Mouse (Mus musculus): ENCODE results near the gene Grik4. TPM values are rescaled to one million over a fixed set of nuclear protein-coding genes. Genes with fewer than 3 reads are reported as not detected.

Gene Grik4
- total RNA-seq, 4 experiments from 2014 or later = 48.5 to 59.1 (median 53.3) TPM

DNA sequence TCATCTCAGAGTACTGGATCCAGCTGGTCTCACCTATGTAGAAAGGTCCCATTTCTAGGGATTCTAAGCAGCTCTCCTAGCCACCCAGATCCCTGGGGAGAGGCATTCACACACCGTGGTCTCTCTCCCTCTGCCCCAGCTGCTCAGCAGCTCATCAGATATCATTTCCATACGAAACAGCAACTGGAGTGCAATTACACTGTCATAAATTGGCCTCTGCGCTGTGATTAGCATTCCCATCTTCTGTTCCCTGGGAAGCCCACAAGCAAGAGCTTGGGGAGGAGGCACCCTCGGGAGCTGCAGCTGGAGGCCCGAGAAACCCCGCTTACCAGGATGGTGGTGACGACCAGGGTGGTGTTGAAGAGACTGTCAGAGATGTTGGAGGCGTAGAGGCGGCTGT lies 346.8 kb downstream of the Grik4 start:
- DNase-seq (ENCODE audit: low spot score in 2 of 2) = no peak

DNA sequence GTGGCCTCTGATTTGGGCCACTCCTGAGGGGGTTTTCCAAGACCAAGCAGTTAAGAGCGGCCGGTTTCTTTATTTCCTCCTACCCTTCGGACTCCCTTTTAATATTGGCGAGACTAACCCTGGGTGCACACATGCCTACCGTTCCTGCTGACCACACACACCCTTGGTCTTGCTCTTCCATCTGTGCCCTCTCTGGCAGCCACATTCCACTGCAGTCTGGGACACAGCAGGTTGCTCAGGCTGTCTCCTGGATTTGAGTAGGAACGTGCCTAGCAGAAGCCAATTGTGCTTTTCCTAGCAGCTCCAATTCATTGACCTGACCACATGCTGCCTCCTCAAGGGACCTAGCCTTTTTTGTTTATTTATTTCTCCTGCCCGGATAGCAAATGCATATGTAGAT lies 365.8 kb downstream of the Grik4 start:
- no peak for DNase-seq (ENCODE audit: low spot score in 2 of 2)

DNA sequence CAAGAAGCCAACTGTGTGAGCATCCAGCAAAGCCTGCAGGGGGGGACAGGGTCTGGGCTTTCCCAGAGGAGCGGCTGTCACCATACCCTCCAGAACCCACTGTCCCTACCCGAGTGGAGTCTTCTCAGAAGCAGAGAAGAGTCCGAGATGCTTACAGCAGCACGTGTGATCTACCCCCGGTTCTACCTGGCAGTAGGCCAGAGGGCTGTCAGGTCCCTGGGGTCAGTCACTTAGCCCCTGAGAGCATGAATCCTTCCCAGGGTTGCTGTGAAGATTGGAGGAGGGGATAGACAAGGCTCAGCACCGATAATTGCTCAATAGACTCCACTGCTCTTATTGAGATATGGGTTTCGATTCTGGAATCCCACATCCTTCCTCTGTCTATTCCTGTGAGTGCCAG lies 366.2 kb downstream of the Grik4 start:
- no peak for DNase-seq (ENCODE audit: low spot score in 2 of 2)

DNA sequence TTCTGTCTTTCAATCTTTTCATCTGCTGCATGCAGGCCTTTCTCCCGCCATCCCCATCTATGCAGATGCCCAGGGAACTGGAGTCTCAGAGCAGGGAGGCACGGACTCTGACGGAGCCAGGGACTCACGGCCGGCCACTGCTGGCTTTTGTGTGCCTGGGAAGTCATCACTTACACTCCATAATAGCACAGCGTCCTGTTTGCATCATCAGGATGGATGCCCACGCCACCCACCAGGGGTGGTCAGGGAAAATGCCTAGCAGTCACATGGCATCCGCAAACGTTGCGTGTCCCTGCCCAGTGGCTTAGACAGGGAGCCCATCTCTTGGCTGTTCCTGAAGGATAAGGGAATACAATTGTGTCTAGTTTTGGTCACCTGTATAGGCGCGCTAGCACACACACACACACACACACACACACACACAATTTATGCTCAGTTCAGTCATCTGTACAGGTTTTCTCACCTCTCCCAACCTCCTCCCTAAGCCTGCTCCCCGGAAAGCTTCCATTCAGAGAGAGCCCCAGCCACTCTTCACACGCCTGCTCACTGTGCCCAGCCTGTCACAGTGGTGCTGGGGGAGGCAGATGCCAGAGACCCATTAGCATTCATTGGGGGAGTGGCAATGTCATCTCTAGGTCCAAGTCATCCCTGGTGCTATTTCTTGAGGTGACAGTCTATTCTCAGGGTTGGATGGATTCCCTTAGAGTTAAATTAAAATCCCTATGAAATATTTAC lies 370.5 kb downstream of the Grik4 start:
- DNase-seq (ENCODE audit: low spot score in 2 of 2) = no peak

DNA sequence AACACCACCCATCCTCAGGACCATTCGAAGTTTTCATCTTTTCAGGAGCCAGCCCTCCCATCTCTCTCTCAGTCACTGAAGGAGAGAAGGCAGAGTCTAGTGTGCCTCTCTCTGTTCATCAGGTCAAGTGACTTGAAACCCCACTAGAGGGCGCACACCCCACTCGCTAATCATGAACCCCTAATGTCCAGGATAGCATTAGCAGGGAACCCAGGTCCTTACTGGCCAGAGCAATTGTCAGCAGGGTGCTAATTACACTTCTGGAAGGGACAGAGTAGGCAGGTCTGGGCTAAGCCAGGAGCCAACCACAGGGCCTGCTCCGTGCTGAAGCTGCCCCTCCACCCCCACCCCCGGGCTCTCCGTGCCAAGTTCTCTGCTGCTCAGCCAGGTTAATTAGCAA lies 371.1 kb downstream of the Grik4 start:
- peak; percentile 71 to 75 for DNase-seq (ENCODE audit: low spot score in 2 of 2)

DNA sequence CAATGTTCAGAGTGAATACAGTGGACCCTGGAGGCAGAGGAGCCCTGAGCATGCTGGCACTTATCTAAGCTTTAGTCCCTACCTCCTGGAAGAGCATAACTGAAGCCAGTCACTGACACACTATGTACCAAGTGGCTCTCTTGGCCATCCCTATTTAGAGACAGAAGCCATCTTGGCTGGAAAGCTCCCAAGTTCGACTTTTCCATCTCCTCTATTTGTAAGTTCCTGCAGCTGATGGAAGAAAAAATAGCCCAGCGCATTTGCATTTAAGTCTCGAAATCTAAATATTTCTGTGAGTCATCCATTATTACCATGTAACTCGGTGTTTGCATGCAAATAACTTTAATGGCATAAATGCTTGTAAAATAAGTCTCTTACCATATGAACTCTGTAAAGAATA lies 378.4 kb downstream of the Grik4 start:
- DNase-seq (ENCODE audit: low spot score in 2 of 2) = no peak

DNA sequence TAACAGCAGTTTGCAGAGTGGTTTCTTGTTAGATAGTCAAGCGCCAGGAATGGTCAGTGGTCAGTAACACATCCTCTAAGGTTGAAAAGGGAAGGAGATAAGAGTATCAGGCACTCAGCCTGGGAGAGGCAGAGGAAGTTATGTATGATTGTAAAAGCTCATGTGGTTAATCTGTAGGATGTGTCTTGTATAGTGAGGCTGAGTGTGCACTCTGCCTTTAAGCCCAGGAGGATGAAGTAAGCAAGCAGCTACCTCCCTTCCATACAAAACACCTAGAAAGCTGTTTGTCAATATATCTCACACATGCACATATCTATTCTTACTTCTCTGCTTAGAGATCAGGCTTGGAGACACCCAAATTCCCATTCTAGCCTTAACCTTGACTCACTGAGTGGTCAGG lies 389.1 kb downstream of the Grik4 start:
- no peak for DNase-seq (ENCODE audit: low spot score in 2 of 2)

DNA sequence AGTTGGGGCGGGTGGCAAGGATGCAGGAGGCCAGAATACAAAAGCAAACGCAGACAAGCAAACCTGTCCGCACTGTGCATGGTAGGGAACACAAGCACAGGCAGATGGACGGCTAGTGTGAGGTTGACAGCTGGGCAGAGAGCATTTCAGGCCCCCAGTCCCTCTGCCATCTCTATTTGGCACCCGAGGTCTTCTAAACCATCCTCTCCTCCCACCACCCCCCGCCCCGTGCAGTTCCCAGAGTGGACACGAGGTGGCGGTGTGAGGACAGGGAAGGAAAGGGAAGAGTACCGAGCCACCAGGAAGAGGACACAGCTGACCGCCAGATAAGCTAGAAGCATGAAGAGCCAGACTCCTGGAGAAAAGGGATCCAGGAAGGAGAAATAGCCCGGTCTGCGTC lies 394.2 kb downstream of the Grik4 start:
- DNase-seq (ENCODE audit: low spot score in 2 of 2) = peak; percentile 56 to 66

DNA sequence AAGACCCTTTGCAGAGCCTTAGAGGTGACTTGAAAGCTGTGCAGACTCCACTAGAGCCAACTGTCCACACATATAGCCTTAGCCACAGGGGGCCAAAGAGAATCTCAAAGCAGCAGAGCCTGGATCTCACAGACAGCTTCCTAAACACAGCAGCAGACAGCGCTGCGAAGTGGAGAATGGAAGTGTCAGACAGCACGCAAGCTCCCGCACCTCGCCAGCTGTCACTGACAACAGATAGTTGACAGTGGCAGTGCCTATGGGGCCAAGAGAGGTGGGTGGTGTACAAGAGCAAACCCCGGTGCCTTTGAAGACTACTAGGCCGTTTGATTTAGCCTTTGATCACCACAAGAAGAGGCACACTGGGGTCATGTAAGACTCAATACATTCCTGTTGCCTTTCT lies 395.3 kb downstream of the Grik4 start:
- DNase-seq (ENCODE audit: low spot score in 2 of 2) = no peak

DNA sequence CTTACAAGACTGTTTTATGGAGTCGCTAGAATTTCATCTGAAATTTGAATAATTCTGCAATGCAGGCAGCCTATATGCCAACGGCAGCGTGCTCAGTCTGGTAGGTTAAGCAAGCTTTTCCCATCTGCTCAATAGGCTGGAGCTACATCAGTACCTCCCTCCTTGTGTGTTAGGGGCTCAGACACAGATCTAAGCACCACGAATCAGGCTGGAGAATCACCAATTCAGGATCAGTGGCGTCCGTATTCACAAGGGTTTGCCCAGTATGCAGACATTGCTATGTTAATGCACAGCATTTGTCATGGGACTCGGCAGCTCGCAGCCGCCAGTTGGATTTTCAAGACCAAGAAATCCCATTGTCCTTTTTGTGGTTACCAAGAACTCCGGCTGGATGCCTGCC lies 399.8 kb downstream of the Grik4 start:
- no peak for DNase-seq (ENCODE audit: low spot score in 2 of 2)

DNA sequence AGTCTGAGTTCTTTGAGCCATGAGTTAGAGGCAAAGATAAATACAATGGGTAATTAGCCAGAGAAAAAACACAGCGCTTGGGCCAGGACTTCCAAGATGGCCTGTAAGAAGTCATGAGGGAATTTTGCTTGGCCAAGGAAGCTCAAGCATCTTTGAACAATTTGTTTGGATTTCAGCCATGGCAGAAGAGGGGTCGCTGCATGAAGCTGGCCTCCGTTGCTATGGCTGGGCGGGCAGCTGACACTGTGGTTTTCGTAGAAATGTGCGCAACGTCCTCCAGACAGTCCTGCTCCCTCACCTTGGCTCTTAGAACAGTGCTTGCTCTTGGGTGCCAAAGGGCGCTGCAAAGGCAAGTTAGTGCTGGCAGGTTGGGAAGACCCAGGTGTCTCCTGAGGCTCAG lies 410.8 kb downstream of the Grik4 start:
- DNase-seq (ENCODE audit: low spot score in 2 of 2) = no peak

DNA sequence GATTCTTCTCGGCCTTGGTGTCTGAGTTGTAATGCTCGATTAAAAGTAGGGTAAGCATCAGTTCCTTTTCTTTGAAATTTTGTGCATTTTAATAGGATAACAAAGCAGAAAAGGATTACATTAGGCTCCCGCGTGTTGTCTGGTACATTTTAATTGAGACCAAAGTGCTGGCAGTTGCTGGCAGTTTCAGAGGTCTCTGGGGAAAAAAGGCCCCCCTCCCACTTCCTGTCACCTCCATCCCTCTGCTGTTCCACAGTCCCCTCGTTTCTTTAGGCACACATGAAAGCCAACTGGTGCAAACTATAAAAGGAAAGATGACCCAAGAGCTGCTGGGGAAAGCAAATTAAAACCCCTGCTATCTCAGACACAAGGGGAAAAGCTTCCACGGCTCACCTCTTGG lies 411.3 kb downstream of the Grik4 start:
- DNase-seq (ENCODE audit: low spot score in 2 of 2) = no peak

DNA sequence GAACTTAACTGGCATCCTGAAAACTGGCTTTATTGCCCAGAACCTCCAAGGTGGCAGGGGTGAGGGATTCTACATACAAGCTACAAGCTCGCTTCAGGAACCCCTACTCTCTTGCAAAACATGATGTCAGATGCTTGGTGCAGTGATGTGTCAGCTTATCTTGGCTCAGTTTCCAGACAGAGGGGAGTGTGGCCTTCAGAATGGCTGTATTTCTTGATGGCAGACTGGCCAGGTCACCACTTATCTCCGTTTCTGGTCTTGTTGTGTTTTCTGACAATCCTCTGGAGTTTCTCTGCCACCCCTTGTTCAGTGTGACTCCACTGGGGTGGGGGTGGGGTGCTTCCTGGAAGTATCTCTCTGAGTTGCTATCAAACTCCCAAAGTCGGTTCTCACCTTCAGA lies 412.3 kb downstream of the Grik4 start:
- no peak for DNase-seq (ENCODE audit: low spot score in 2 of 2)

DNA sequence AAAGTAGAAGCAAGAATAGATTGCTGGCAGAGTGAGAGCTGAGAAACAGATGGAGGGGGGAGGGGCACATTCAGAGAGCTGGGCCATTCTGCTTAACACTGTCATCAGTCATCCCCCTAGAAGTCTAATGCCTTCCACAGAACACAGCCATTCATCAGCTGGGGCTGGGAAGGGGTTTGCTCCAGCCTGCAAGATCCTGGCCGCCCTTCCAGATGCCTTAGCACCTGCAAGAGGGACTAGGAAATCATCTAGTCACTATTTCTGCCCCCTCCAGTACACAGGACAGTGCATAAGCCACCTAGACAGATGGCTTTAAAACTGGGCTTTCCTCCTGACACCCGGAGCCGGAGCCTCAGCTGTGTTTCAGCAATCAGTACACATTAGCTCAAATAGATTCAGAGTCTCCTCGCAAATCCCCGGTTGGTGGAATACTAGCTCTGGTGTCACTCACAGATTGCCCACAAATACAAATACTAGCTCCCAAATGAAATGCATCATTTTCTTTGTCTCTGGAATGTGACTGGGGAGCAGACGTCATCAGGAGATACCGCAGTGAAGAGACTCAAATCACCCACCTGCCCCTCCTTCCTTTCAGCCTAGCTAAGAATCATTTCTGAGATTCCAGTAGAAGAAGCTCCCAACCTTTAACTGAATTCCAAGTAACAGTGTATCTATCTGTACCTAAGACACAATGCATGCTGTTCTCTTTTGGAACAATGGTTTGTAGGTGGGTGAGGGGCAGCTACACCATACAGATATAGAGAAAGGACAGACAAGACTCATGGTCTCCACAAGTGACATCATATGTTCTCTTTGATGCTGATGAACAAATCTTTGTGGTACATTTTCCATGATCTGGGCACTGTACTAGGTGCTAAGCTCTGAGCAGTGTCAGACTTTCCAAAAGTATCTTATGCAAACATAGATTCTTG lies 413.8 kb downstream of the Grik4 start:
- peak; percentile 48 to 59 for DNase-seq (ENCODE audit: low spot score in 2 of 2)

DNA sequence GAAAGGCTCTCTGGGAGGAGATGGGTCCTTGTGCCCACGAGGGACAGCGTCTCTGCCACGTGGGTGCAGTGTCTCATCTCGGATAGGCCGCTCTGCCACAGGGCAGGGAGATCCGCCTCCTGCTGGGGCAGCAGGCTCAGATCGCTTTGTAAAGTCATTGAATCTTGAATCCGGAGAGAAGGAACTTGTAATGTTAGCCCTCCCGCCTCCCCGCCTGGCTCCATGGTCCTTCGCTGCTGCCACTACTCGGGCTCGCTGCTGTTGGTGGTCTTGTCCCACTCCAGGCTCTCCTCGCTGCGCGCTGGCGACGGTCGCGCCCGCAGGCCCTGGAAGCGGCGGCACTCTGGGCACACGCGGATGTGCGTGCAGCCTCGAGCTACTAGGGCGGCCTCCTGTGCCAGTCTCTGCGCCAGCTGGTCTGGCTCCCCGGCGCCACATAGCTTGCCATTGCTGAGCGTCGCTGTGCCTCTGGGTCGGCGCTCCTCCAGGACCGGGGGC lies 423.7 kb downstream of the Grik4 start:
- peak; percentile 36 to 47 for DNase-seq (ENCODE audit: low spot score in 2 of 2)

DNA sequence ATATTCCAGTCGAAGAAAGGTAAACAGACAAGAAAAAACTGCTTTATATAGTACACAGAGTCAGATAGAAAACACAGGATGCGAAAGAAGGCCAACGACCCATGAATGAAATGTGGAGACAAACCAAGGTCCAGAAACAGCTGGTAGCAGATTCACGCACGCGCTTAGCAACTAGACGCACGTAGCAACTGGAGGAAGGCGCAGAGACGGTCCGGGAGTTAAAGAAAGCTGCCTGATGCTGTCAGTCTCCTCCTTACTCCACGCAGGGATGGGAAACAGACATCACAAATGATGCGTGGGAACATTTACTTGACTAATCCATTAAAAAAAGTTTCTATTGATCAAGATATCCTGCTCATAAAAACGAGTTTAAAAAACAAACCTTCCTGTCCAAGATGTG lies 426.1 kb downstream of the Grik4 start:
- DNase-seq (ENCODE audit: low spot score in 2 of 2) = peak in 1 of 2 experiments; percentile 24

DNA sequence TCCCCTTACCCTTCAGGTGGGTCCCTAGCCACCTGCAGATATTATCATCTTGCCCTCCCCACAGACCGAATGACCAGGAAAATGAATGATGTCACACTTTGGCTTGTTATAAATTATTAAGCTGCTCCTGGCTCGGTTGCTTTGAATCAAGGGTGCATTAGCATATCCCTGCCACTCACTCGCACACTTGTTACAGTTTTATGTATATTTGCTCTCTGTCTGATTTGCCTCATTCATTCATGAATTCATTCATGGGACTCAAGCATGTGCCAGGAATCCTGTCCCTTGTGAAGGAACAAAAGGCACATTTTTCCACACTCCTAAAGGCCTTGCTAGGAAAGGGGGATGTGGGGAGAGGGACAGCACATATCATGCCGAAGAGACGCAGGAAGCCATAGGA lies 431.1 kb downstream of the Grik4 start:
- no peak for DNase-seq (ENCODE audit: low spot score in 2 of 2)

DNA sequence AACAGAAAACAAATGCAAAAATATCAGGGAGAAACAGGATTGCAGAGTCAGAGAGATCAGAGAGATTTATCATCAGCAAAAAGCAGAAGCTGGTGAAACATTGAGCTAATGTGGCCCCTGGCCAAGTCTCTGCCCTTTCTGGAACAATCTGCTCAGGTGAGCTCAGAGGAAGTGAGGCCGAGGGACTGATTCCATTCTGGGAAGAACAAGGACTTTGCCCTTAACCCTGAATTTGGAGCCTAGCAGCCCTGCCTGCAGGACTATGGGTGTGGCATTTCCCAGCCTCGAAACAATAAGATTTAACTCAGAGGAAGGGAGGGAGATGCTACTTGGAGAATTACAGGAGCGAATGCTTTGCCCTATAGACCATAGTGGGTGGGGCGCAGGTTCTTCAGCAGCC lies 432.0 kb downstream of the Grik4 start:
- no peak for DNase-seq (ENCODE audit: low spot score in 2 of 2)

DNA sequence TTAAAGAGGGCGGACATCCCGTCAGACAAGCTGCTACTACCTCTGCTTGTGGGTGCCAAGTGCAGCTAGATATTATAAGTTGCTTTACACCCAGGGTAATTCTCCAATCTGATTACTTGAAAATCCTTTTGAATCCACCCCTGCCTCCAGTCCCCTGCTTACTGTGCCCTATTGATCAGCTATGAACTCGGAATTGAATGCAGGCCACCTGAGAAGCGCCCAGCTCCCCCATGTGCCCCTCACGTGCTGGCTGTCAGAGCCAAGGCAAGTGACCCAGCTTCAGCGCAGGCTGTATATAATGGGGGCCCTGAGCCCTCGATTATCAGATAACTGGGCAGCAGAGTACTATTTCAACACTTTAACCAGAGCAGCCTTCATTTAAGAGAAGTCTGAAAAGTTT lies 436.1 kb downstream of the Grik4 start:
- no peak for DNase-seq (ENCODE audit: low spot score in 2 of 2)

DNA sequence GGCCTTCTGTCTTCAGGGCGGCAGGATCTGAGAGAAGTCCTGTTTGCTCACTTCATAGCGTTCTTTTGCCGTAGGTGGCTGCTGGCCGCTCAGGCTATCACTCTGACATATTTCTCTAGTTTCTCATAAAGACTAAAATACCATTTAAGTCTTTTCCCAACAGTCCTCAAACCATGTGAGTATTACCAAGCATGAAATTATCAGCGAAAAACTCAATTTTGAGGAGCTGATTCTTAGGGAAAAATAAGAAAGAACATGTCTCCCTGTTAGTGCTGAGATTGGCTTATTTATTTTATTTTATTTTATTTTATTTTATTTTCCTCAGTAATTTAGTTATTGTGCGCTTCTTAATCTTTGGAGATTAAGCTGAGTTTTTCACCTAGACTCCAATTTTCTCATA lies 436.6 kb downstream of the Grik4 start, which contains the start of gene Tbcel:
Gene Tbcel, minus strand, starts transcription at position 101 of the 400 bp plus-strand sequence.
- no peak for DNase-seq (ENCODE audit: low spot score in 2 of 2)

DNA sequence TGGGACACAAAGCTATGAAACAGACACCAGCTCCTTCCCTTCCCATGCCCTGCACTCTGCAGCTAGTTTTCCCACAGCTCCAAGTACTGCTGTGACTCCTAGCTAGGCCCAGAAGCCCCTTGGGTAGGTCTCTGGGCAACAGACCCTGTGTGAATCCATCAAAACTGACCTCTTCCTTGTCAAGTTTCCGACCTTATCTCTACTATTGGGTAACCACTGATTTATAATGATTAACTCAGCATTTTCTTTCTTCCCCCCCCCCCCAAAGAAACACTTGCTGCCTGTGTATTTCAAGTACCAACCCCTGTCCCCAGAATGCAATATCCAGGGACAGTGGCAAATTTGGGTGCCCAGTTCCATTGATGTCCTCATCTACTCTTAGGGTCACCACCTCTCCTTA lies 437.3 kb downstream of the Grik4 start:
- DNase-seq (ENCODE audit: low spot score in 2 of 2) = no peak

DNA sequence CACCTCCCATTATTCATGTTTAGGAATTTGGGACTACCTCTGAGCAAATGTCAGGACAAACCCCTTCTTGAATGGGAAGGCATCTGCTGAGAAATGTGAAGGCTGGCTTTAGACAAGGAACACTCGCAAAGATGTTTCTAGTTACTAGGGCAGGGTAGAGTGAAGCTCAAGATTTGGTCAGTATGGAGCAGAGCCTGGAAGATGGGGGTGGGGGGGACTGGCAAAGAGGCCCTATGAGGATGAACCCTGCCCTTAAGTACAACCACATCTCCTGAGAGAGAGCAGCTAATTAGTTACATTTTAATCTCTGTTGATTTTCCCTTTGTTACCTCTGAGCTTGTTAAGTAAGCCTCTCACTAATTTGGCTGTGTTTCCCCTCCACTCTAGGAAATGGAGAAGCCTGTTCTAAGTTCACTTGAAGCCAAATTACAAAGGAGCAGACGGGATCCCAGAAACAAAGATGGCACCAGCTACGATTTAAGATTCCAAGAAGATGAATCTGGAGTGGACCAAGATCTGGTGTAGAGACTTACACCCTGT lies 439.3 kb downstream of the Grik4 start:
- DNase-seq (ENCODE audit: low spot score in 2 of 2) = no peak

Measured in layer of hippocampus, adult 8-10 months (tissue).